Mouse (Mus musculus): ENCODE data around the gene 2210016F16Rik. TPM values are rescaled to one million over a fixed set of nuclear protein-coding genes. Genes with fewer than 3 reads are reported as not detected.
"Not testable (repeated sequence)": the region's sequence is repeated elsewhere in the genome, so short reads cannot be mapped to it uniquely, and the experiment has no call there.

Gene 2210016F16Rik
- polyA plus RNA-seq, 1 experiment from 2014 or later: 29.1 TPM

DNA sequence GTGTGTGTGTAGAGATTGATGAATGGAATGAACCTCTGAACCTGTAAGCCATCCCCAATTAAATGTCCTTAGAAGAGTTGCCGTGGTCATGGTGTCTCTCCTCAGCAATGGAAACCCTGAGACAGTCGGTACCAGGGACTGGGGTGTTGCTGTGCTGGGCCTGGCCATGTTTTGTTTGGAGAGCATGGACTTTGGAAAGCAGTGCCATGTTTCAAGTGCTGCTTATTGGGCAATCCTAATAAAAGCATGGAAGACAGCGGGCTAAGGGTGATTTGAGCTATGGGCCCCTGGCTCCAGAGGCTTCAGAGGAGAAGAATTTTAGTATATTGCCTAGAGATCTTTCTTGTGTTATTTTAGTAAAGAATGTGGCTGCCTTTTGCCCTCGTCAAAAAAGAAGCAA is 26.0 kb upstream of the 2210016F16Rik start:
- Histone ChIP-seq H3K27me3 (replicated peaks; ENCODE audit: control insufficient read depth, insufficient read depth, low read length) (no peaks in the 10 kb centered on the region), H3K4me2 (ENCODE audit: low read depth, low read length) (no peak overlapping the region), H3K9me3 (ENCODE audit: control insufficient read depth, low read length) (no peaks in the 10 kb centered on the region), H3K4me1 (ENCODE audit: control insufficient read depth, insufficient read depth, low read length) (no peaks in the 10 kb centered on the region), H3K27ac (replicated peaks; ENCODE audit: low read depth, low read length) (no peak overlapping the region), H3K9ac (ENCODE audit: low read depth, low read length) (no peak overlapping the region), H3K36me3 (ENCODE audit: control insufficient read depth, insufficient read depth, low read length) (peaks cover 19% of the 10 kb centered on the region), H3K4me3 (ENCODE audit: low read depth, low read length) (no peak overlapping the region)
- WGBS: 92% methylated on average over 4 of the region's 4 CpGs
- DNase-seq (ENCODE audit: low spot score) (no peak), ATAC-seq (ENCODE audit: low read depth) (no peak)

DNA sequence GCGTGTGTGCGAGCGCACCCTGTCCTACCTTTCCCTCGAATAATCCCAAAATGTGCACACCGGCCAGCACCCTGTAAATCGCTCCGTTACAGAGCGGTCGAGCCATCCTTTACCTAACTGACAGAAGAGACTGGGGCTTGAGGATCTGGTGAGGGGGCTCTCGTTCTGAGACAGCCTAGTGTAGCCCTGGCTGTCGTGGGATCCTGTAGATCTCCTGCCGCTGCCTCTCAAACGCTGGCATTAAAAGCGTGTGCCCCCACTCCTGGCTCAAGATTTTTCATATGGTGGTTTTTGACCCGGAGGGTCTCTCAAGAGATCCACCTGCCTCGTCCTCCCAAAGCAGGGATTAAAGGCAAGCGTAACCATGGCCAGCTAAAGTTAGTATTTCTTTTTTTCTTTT is 18.2 kb upstream of the 2210016F16Rik start, which contains the start of gene Hnrnpk:
Gene Hnrnpk (minus strand): TSS at position 101 of the 400 bp plus-strand sequence.
- peak within 1 kb of the TSS; percentile 51 for H3K4me2 ChIP-seq (ENCODE audit: low read depth, low read length)
- 12% methylated on average over 12 of the region's 17 CpGs for WGBS
- not testable (repeated sequence) for H3K27me3 ChIP-seq (replicated peaks; ENCODE audit: control insufficient read depth, insufficient read depth, low read length); H3K4me1 ChIP-seq (ENCODE audit: control insufficient read depth, insufficient read depth, low read length); H3K9me3 ChIP-seq (ENCODE audit: control insufficient read depth, low read length); ATAC-seq (ENCODE audit: low read depth); DNase-seq (ENCODE audit: low spot score)
- peaks cover 18% of the 10 kb centered on the region for H3K36me3 ChIP-seq (ENCODE audit: control insufficient read depth, insufficient read depth, low read length)
- H3K9ac ChIP-seq (ENCODE audit: low read depth, low read length): peak within 1 kb of the TSS; percentile 100
- peak within 1 kb of the TSS; percentile 99 for H3K27ac ChIP-seq (replicated peaks; ENCODE audit: low read depth, low read length)
- peak within 1 kb of the TSS; percentile 86 for H3K4me3 ChIP-seq (ENCODE audit: low read depth, low read length)

DNA sequence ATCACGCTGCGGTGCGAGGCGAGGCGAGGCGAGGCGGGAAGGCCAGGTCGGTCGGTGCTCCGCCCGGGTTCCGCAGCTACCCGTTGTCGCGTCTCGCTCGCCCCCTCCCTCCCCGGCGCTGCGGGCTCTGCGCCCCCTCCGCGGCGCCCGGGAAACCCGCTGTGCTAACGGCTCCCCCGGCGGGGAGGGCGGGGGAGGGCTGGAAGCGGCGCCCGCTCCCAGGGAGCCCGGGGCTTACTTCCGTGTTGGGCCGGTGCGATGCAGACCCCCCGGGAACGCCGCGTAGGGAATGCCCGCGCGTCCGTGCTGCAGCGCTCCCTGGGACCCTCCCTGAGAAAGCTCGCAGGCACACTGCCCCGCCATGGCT is 17.7 kb upstream of the 2210016F16Rik start:
- Histone ChIP-seq H3K27me3 (replicated peaks; ENCODE audit: control insufficient read depth, insufficient read depth, low read length) (no peaks in the 10 kb centered on the region), H3K4me1 (ENCODE audit: control insufficient read depth, insufficient read depth, low read length) (no peaks in the 10 kb centered on the region), H3K36me3 (ENCODE audit: control insufficient read depth, insufficient read depth, low read length) (peaks cover 23% of the 10 kb centered on the region), H3K9me3 (ENCODE audit: control insufficient read depth, low read length) (no peaks in the 10 kb centered on the region), H3K27ac (replicated peaks; ENCODE audit: low read depth, low read length) (peak overlapping the region; percentile 99), H3K4me2 (ENCODE audit: low read depth, low read length) (peak overlapping the region; percentile 51), H3K9ac (ENCODE audit: low read depth, low read length) (peak overlapping the region; percentile 100), H3K4me3 (ENCODE audit: low read depth, low read length) (peak overlapping the region; percentile 86)
- 12% methylated on average over 5 of the region's 48 CpGs for WGBS
- peak; percentile 62; the same call in 1 of the 2 replicates for ATAC-seq (ENCODE audit: low read depth)
- DNase-seq (ENCODE audit: low spot score): no peak

DNA sequence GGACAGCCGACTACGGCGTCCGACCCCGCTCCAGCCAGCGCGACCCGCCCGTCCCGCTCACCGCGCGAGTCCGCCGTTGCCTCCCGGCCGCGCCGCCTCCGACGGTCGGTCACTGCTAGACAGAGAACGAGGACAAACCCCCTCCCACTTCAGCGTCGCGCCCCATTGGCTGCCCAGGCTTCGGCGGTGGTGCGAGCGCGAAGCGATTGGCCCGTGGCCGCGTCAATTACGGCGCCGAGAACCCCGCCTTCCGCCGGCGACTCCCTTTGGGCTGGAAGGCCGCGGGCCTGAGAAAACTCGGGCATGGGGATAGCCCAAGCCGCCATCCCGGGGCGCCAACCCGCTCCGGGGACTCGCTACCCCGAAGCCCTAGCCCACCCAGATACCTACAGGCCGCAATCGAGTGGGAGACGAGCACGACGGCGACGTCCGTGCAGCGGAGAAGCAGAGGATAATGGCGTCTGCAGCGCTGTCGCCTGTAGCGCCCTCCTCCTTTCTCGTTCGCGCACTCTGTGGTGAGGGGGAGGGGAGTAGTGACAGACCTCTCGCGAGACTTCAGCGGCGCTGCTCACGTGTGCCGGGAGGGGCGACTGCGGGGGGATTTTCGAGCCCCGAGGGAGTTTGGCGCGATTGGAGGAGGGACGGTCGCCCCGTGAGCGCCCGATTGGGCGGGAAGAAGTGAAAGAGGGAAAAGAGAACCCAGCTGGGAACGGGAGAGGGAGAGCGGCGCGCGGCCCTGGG is 17.1 kb upstream of the 2210016F16Rik start, which contains the start of gene Rmi1:
Gene Rmi1 (plus strand): TSS at position 246 of the 741 bp plus-strand sequence.
- peaks cover 23% of the 10 kb centered on the region for H3K36me3 ChIP-seq (ENCODE audit: control insufficient read depth, insufficient read depth, low read length)
- H3K27ac ChIP-seq (replicated peaks; ENCODE audit: low read depth, low read length): peak within 1 kb of the TSS; percentile 99
- no peaks in the 10 kb centered on the region for H3K27me3 ChIP-seq (replicated peaks; ENCODE audit: control insufficient read depth, insufficient read depth, low read length)
- H3K4me2 ChIP-seq (ENCODE audit: low read depth, low read length): peak within 1 kb of the TSS; percentile 75
- WGBS: under 1% methylated on average over 60 of the region's 91 CpGs
- peak within 1 kb of the TSS; percentile 100 for H3K9ac ChIP-seq (ENCODE audit: low read depth, low read length)
- no peaks in the 10 kb centered on the region for H3K4me1 ChIP-seq (ENCODE audit: control insufficient read depth, insufficient read depth, low read length)
- H3K9me3 ChIP-seq (ENCODE audit: control insufficient read depth, low read length): no peaks in the 10 kb centered on the region
- peak; percentile 98 for DNase-seq (ENCODE audit: low spot score)
- ATAC-seq (ENCODE audit: low read depth): peak; percentile 95
- H3K4me3 ChIP-seq (ENCODE audit: low read depth, low read length): peak within 1 kb of the TSS; percentile 86

DNA sequence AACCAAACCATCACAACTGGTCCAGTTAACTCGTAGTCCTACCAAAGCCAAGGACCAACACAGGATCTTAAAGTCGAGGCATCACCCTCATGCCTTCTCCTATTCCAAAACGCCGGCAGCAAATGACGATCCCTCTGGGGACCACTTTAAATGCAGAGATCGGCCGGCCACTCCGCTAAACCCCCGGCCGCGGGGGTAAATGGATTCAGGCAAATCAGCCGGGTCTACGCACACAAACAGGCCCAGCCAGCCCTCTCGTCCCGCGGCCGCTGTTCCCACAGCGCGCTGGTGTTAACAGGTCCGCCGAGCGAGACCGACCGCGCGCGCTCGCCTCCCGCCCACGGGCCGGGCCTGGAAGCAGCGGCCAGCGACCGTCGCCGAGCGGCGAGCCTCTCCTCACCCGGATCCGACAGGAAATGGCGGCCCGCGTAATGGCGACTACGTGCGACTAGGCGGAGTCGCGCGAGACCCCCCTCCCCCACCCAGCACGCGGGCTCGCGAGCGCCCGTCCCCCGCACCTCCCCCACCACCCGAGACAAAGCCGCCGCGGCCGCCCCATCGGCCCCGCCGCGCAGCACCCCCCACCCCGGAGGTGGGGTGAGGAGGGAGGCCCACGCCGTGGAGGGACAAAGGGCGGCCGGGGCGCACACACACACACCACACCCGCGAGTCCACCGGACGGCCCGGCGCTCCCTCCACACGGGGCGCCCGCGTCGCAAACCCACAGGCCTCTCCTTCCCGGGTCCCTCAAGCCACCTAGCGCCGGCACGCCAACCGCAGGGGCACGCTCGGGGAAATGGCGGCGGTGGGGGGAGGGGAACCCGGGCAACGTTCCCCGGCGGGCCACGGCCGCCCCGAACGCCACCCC is 16.3 kb upstream of the 2210016F16Rik start:
- no peaks in the 10 kb centered on the region for H3K27me3 ChIP-seq (replicated peaks; ENCODE audit: control insufficient read depth, insufficient read depth, low read length)
- H3K36me3 ChIP-seq (ENCODE audit: control insufficient read depth, insufficient read depth, low read length): peaks cover 31% of the 10 kb centered on the region
- peak overlapping the region; percentile 99 for H3K27ac ChIP-seq (replicated peaks; ENCODE audit: low read depth, low read length)
- peak overlapping the region; percentile 75 for H3K4me2 ChIP-seq (ENCODE audit: low read depth, low read length)
- WGBS: 0% methylated on average over 27 of the region's 100 CpGs
- DNase-seq (ENCODE audit: low spot score) (peak; percentile 85), ATAC-seq (ENCODE audit: low read depth) (peak; percentile 32)
- peak overlapping the region; percentile 100 for H3K9ac ChIP-seq (ENCODE audit: low read depth, low read length)
- H3K9me3 ChIP-seq (ENCODE audit: control insufficient read depth, low read length): no peaks in the 10 kb centered on the region
- H3K4me1 ChIP-seq (ENCODE audit: control insufficient read depth, insufficient read depth, low read length): no peaks in the 10 kb centered on the region
- H3K4me3 ChIP-seq (ENCODE audit: low read depth, low read length): peak overlapping the region; percentile 86

DNA sequence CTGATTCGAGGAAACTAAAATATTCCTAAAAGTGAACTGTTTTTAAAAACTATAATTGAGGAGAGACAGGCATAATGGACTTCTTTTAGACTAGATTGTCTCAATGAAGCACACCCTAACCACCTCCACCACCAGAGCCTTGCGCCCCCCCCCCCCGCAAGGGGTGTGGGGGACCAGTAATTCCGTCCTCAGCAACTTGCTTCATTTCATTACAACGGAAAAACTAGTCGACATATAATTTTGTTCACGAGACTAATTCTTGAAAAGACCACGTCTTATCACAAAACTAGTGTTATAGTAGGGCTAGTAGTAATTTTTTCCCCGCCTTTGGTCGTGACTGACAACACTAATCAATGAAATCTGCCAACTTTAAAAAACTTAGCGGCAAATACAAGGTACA is 15.6 kb upstream of the 2210016F16Rik start:
- peak overlapping the region; percentile 99; the same call in 1 of the 2 replicates for H3K27ac ChIP-seq (replicated peaks; ENCODE audit: low read depth, low read length)
- WGBS: 2% methylated on average over 11 of the region's 11 CpGs
- ATAC-seq (ENCODE audit: low read depth): no peak

DNA sequence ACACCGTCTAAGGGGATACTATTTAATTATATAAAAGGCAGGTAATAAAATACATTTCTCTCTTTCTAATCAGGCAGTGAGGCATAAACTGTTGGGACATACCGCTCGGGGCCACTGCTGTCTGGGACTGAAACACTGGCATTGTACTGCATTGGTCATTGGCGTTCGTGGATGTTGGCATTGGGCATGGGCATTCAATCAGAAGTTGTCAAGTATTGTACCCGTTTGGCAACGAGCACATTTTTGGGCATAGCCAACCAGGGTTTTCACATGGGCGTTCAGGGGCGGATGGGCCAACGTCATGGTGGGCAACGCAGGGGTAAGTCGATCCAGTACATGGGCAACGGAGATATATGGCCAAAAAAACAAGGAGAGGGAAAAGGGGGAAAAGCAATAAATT is 12.6 kb upstream of the 2210016F16Rik start:
- Histone ChIP-seq H3K4me2 (ENCODE audit: low read depth, low read length) (no peak overlapping the region), H3K27me3 (replicated peaks; ENCODE audit: control insufficient read depth, insufficient read depth, low read length) (no peaks in the 10 kb centered on the region), H3K9ac (ENCODE audit: low read depth, low read length) (no peak overlapping the region), H3K27ac (replicated peaks; ENCODE audit: low read depth, low read length) (no peak overlapping the region), H3K4me1 (ENCODE audit: control insufficient read depth, insufficient read depth, low read length) (no peaks in the 10 kb centered on the region), H3K4me3 (ENCODE audit: low read depth, low read length) (no peak overlapping the region), H3K9me3 (ENCODE audit: control insufficient read depth, low read length) (no peaks in the 10 kb centered on the region), H3K36me3 (ENCODE audit: control insufficient read depth, insufficient read depth, low read length) (peaks cover 67% of the 10 kb centered on the region)
- WGBS: 92% methylated on average over 13 of the region's 13 CpGs
- ATAC-seq (ENCODE audit: low read depth) (no peak), DNase-seq (ENCODE audit: low spot score) (no peak)

More for the DNA sequence above, 15.6 kb upstream of the 2210016F16Rik start:
- Histone ChIP-seq H3K4me3 (ENCODE audit: low read depth, low read length) (peak overlapping the region; percentile 86), H3K27me3 (replicated peaks; ENCODE audit: control insufficient read depth, insufficient read depth, low read length) (no peaks in the 10 kb centered on the region), H3K4me1 (ENCODE audit: control insufficient read depth, insufficient read depth, low read length) (no peaks in the 10 kb centered on the region), H3K36me3 (ENCODE audit: control insufficient read depth, insufficient read depth, low read length) (peaks cover 39% of the 10 kb centered on the region), H3K9ac (ENCODE audit: low read depth, low read length) (peak overlapping the region; percentile 100), H3K9me3 (ENCODE audit: control insufficient read depth, low read length) (no peaks in the 10 kb centered on the region), H3K4me2 (ENCODE audit: low read depth, low read length) (peak overlapping the region; percentile 75)
- DNase-seq (ENCODE audit: low spot score): no peak

DNA sequence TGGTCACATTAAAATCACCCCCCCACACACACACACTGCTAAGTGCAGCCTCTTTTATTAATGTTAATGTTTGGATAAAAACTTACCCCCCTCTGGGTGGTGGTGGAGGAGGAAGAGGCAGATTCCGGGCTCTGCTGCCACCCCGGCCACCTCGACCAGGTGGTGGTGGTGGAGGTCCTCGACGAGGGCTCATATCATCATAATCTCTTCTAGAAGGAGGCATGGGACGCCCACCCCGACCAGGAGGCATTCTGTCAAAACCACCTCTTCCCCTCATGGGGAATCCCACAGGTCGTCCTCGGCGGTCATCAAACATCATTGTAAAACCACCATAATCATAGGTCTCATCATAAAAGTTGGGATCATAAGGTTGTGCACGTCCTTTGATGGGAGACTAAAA is 9.4 kb upstream of the 2210016F16Rik start:
- H3K36me3 ChIP-seq (ENCODE audit: control insufficient read depth, insufficient read depth, low read length): peaks cover 89% of the 10 kb centered on the region
- ATAC-seq (ENCODE audit: low read depth); H3K4me1 ChIP-seq (ENCODE audit: control insufficient read depth, insufficient read depth, low read length); DNase-seq (ENCODE audit: low spot score); H3K27me3 ChIP-seq (replicated peaks; ENCODE audit: control insufficient read depth, insufficient read depth, low read length); H3K9ac ChIP-seq (ENCODE audit: low read depth, low read length); H3K4me3 ChIP-seq (ENCODE audit: low read depth, low read length); H3K9me3 ChIP-seq (ENCODE audit: control insufficient read depth, low read length); H3K27ac ChIP-seq (replicated peaks; ENCODE audit: low read depth, low read length); H3K4me2 ChIP-seq (ENCODE audit: low read depth, low read length): not testable (repeated sequence)
- WGBS: 84% methylated on average over 11 of the region's 11 CpGs
